Mouse (Mus musculus) heart, postnatal 0 days (tissue): ENCODE data around the gene Mphosph9.

ENCODE experiments used
- CTCF ChIP-seq: IDR thresholded peaks from 2 replicates; pipeline ENCODE4 v1.5.1; 2016; ENCODE audit warnings: antibody characterized with exemption, control low read depth, low read depth
- EP300 ChIP-seq: IDR thresholded peaks from 2 replicates; pipeline ENCODE4 v1.6.1; 2016; ENCODE audit warnings: antibody characterized with exemption, low read depth

- TF ChIP-seq CTCF (no peak), EP300 (no peak)
These were observed 69.7 kb downstream of the Mphosph9 start for GRCm38 (mm10) chr5:124258026-124258425.
